Mouse (Mus musculus): ENCODE measurements around the gene 9630041A04Rik.

9630041A04Rik gene

DNA sequence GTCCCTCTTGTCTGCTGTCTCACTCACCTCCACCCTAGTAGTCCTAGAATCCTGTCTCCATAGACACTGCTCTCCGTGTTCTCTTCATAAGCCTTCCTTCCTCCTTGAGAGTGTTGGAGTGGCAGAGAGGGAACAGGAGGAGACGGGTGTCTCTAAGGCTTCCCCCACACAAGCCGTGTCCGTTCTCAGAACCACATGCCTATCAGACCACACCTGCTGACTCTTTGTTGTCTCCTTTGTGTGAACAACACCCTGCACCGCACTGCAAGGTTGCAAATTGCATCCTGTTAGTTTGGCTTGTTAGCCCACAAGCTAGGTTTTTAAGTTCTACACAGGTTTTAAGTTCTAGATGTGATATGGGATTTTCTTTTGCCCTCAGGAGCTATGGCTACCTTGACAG lies 57.7 kb downstream of the 9630041A04Rik start:
- no peak for DNase-seq

DNA sequence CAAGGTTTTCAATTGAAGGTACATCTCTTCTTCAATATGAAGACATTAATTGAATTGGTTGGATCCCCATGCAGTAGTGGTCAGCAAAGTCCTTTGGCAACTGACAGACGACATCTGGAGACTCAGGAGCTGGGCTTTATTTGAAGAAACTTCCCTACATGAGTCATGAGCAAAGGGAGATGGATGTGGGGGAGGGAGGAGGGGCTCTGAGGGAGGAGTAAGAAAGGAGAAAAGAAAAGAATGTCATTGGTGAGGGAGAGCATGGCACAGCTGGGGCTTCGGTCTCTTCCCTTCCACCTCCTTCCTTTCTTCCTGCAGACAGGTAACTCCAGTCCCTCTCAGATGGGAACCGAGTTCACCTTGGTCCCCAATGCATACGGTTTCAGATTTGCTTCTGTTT lies 61.2 kb downstream of the 9630041A04Rik start:
- no peak for DNase-seq

DNA sequence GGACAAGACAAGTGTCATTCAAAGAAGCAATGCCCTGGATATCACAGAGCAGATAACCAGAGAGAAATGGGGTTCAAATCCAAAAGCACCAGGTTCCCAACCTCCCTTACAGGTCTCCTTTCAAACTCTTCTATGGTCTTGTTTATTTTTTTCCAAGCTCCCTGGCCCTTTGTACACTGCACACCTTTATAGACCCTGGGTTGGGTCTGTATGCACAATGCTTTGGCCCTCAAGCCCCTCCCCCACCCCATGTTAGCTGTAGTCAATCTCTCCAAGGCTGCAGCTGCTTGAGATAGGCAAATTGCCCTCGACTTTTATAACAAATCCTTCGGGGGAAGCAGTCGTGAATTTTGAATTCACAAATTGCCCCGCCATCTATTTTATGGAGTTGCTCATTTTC lies 63.2 kb downstream of the 9630041A04Rik start:
- no peak for DNase-seq

DNA sequence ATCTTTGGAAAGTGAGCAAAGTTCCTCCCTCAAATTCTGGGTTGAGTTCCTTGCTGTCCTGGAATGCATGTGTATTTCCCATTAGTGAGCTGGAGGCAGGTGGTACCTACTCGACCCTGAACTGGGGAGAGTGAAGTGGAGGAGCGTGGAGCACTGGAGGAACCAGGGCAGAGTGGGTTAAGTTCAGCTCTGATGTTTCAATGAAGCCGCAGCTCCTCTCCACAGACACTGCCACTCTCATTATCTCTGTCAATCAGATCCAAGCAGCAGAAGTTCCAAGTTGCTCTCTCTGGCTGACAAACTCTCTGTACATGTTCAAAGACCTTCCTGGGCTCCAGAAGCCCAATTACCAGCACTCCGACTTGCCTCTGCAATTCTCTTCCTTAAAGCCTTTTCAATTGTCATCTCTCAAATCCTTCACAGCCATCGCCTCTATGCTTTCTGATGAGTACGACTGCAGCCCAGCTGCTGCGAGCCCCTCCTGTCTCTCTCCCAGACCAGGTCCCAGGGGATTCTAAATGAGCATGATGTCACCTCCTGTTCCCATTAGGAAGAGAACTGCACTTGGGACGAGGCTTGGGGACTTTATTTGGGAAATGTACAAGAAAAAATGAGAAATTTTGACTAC lies 72.4 kb downstream of the 9630041A04Rik start:
- no peak for DNase-seq

DNA sequence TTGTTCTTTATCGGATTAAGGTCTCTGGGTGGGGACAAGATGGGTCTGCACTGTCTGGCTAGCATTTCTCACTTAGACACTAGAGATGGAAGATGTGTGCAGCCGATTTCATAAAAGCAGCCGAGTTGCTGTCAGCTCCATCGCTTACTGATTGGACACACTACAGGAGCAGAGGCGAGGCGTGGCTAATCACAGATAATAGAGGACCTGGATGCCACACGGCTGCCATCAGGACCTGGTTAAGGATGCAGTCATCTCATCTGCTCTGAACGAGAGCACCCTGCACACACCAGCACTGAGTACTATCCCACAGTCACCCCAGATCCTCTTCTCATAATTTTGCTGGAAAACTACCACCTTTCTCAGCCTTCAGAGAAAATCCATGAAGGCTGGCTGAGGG lies 73.2 kb downstream of the 9630041A04Rik start:
- DNase-seq, result no peak

DNA sequence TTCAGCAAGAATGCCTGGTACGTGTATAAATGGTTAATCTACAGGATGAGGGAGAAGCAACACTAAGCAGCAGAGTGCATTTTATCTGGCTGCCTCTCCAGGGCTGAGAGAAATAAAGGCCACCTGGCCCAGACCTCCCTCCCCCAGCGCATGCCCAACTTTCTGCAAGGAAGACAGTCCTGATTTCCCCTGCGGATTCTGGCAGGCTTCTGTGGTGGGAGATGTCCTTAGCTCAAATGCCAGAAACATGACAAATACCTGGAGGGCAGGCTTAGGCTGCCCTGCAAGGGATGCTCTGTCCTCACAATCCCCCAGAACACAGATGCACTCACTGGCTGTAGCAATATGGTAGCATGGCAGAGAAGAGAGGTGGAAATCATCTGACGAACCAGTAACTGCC lies 76.4 kb downstream of the 9630041A04Rik start:
- no peak for DNase-seq

DNA sequence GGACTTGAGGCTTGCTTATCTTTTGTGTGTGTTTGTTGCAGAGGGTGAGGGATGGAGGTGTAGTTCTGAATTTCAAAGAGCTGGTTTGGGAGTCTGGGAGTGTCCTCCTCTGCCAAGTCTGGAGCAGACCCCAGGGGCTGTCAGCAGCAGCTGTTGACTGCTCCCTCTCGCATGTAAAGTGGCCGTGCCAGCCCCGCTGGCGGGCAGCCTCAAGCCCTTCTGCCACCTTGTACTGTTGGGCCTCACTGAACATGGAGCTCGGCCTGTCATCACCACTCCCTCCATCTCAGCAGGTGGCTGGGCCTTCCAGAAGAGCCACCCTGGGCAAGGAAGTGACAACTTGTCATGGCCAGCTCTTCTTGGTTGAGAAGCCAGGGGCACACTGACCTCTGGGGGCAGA lies 77.4 kb downstream of the 9630041A04Rik start:
- no peak for DNase-seq

DNA sequence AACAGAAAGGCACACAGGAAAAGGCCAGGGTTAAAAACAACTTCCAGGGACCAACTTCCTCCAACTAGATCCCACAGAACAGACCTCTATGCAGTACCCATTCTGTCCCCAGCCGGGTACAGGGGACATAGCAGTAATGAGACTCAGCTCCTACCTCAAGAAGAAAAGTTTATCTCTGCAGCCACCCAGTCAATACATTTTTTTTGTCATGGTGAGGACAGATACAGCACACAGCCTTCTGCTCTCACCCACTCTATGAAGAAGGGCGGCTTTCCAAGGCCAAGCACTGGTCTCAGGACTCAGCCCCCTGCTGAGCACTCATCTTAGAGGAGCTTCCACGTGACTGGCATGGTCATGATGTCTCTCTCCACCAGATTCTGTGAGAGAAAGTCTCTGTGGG lies 78.5 kb downstream of the 9630041A04Rik start:
- DNase-seq, result no peak

DNA sequence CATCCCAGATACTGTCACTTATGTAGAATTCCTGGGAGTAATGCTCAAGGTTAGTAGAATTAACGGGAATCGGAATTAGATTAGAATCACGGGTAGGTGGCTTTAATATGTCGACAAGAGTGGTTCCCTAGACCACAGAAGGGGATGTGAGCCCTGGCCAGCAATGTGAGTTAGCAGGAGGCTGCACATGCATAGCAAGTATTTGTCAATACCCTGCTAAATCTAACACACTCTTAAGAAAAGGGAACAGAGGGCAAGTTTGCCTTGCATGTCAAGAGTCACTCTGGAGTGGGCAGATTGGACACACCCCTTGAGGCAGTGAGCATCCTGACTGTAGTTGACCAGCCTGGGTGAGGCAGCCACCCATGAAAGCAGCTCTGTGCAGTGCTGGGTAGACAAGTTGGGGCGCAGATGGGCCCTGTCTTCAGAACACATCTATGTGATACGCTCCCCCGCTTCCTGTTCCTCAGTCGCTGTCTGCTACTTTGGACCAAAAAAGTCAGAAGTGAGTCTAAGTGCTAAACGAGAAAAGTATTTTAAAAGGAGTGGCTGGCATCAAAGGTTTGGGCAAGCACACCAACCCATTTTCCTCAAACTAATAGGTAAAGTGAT lies 80.5 kb downstream of the 9630041A04Rik start:
- no peak for DNase-seq

DNA sequence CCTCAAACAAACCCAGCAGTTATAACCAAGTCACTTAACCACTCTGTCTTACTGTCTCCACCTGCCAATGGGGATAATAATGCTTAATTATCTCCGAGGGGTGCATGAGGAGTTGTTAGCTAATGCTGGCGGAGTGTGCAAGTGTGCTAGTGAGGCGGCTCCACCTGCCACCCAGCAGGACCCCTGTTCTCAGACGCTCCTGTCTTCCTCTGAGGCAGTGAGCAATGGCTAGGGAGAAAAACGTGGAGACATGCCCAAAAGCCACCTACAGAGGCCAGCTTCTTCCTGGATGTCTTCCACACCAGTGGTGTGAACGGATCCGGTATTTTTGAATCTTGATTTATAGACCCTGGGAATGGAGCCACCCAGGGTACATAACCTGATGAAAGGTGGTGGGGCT lies 83.7 kb downstream of the 9630041A04Rik start:
- no peak for DNase-seq

DNA sequence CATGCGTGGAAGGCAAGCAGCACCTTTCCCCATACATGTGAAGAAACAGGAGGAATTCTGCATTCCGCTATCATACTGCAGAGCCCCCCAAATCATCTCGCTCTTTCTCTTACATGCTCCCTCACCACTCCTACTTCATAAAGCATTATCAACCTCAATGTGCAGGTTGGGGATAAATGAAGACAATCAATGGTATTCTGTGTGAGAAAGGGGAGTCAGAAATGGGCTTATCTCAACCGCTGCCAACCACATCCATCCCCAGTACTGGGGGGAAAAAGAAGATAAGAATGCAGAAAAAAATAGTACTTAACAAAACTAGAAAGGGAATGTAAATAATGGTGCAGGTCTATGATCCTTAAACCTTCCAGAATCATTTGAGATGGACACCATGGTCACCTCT lies 84.2 kb downstream of the 9630041A04Rik start:
- no peak for DNase-seq

DNA sequence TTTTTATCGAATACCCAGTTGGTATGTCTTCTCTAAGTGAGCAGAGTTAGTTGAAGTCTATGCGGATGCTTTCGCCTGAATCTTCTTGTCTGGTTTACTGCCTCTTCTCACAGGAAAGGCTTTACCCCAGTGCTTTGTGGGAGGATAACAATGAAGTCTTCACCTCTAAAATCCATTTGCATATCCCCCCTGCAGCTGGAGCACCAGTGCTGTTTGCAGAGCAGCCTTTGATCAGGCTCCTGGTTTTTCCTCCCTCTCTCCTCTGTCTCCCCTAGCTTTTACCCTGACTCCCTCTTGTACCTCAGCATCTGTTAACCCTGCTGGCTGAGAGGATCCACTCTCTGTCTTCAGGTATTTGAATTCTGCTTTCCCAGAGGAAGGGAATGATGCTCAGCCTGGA lies 88.5 kb downstream of the 9630041A04Rik start:
- DNase-seq, result no peak

DNA sequence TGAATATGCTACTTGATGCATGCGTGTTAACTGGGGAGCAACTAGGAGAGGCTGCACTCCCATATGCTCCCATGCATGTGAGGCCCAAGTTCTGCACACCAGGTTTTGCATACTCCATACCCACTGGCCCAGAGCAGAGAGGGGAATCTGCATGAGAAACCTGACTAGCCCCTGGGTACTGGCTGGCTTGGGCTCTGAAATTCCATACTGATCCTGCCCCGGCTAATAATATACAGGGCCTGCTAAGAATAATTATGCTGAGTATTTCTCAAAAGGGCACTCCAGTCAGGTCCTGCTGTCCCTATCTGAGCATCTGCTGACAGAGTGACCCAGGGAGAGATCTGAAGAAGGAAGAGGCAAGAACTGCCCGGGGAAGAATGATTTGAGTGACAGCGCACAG lies 92.9 kb downstream of the 9630041A04Rik start:
- no peak for DNase-seq

DNA sequence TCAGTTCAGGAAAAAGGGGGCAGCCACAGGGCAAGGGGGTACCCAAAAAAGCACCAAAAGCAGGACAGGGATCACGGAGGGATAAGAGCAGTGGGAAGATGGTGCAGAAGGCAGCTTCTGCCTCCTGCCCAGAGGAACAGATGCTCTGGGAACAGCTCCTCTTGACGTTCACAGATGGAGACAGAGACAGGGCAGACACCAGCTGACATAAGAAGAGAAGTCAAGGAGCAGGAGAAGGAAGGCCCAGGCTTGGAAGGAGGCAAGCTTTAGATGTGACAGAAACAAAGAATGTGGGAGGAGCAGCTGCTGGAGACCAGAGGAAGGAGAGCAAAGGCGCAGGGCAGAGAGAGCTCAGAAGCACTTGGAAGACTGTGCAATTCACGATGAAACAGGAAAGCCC lies 94.6 kb downstream of the 9630041A04Rik start:
- DNase-seq, result no peak

DNA sequence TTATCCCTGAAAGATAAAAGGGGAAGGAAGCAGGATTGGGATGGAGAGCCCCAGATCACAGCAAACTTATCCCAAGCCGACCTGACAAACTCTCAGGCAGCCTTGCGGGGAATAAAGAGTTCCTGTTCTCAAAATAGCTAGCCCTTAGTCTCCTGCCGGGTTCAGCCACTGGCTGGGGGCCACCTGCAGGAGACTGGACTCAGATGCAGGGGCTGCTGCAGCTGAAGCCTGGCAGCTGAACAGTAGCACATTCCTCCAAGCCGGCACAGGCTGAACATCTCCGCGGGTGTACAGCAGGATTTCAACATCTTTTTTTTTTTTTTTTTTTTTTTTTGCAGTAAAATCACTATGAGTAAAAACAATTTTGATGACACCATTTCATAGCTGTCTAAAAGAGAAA lies 110.2 kb downstream of the 9630041A04Rik start:
- DNase-seq, result no peak

DNA sequence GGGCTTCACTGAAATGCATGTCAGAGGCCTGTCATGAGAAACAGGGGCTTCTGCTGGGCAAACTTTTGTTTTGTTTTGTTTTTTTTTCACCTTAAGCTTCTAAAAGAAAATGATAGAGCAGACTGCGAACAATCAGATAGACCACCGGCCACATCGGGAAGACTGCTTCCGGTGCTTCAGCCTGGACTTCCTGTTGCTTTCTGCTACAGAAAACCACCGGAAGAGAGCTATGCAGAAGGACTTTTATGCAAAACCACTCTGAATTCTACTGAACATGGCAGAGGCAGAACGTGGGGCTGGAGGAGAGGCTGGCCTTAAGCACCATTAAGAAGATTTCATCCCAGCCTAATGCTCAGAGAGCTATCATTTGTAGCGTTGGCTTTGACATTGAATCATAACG lies 110.7 kb downstream of the 9630041A04Rik start:
- no peak for DNase-seq

DNA sequence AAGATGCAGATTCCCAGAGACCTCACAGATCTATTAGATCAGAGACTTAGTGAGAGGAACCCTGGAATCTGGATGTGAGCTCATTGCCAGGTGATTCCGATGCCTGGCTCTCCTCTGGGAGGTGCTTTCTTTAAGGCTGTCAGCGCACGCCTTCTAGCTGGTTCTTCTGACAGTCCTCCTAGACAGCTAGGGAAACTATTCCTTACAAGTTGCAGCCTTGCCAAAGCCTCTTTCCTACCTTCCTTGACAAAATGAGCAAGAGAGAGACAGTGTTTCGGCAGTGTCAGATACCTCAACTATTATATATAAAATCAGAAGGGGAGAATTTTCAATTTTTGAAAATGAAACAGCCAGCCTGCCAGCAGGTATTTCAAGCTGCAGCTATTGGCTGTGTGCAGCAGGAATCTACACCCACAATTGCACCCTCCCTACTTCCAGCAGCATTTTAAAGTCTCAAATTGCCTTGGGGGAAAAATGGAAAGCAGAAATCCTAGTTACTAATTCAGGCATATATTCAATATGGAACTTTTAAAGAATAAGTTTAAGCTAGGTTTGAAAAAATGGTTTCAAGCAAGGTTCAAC lies 115.3 kb downstream of the 9630041A04Rik start:
- no peak for DNase-seq

DNA sequence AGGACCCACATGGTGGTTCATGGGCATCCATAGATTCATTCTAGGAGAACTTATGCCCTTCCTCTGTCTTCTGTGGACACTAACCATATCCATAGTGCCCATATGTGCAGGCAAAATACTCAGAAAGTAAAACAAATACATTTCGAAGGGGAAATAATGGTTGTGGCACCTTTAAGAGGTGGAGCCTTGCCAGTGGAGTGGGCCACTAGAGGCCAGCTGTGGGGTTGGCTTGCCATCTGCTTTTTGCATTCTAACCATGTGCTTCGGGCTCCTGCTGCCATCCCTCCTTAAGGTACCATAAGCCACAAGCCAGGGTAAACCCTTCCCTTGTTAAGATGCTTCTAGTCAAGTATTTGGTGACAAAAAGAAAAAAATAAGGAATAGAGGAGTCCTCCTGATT lies 119.5 kb downstream of the 9630041A04Rik start:
- no peak for DNase-seq

DNA sequence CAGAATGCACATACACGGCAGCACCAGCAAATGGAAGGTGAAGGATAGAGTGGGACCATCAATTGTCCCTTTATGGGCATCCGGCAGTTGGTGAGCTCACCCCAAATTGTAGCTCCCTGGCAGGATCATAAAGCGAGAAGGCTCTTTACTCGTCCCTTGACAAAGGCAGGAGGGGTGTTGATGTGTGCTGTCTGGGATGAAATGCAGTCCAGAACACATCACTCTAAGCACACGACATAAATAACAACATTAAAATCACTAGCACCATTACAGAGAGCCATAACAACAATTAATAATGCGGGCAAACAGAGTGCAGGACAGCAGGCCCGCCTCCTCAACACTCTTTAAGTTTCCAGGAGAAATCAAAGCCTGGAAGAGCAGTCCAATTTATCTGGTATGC lies 120.7 kb downstream of the 9630041A04Rik start:
- DNase-seq, result no peak

DNA sequence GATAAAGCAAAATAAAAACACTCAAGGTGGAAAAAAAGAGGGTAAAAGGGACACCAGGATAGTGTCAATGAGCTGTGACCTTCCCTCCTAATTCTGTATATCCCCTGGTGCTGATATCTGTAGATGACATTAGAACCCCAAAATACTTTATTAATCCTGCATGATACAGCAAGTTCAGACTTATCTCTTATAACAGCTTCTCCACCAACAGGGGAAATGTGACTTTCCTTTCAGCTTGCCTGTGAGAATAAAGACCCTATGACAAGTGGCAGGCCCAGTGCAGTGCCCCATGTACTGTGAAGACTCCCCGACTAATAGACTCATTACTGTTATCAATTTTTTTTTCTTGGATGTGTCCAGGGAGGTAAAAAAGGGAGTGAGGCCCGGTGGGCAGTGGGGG lies 125.3 kb downstream of the 9630041A04Rik start:
- no peak for DNase-seq

DNA sequence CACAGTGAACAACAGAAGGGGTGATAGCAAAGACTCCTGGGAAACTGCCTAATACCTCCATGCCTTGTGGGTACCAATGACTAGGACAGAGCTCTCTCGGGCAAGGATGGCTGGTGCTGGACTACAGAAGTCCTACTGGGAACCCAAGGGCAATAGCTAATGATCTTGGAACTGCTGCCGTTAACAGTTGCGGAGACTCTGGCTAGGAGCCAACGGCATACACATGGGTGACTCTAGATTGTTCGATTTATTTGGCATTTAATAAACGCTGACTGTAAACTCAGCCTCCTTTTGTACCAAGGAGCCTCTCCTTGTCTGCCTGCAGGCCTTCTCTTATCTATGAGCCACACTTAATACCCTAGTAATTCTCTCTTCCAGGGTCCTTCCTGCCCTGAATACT lies 128.4 kb downstream of the 9630041A04Rik start:
- DNase-seq, result no peak

DNA sequence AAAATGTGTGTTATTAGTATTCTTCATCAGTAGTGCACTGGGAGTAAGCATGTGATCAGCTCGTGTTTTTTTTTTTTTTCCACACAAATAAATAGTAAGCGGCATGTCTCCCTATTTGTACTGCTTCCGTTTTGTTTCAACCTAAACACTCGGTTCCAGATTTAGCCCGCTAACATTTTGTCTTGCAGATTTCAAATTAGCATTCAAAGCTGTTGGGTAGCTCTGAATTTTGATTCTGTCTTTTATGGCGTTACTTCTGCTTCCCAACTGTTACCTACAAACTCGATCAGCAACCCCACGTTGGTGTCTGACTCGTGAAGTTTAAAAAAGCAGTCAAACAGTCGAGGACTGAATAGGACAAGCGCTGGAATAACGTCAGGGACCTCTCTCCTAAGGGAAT lies 129.2 kb downstream of the 9630041A04Rik start:
- no peak for DNase-seq
